Mouse (Mus musculus) embryonic fibroblast, embryonic 13.5 days (primary cell): Measurements from ENCODE around the gene Wdr25.

Experiments used
- CTCF ChIP-seq: IDR thresholded peaks from 2 replicates; pipeline ENCODE4 v1.5.1; 2011; ENCODE audit warnings: mild to moderate bottlenecking, control low read depth, low read length, moderate library complexity, borderline replicate concordance; ENCODE audit not compliant: insufficient read depth
- POLR2A ChIP-seq: IDR thresholded peaks from 2 replicates; pipeline ENCODE4 v1.6.1; 2011; ENCODE audit warnings: low read depth, mild to moderate bottlenecking, control low read depth, low read length, moderate library complexity

GRCm38 (mm10) chr12:108983496-108983895 lies 90.1 kb downstream of the Wdr25 start:
- TF ChIP-seq CTCF (no peak), POLR2A (no peak)
